Mouse (Mus musculus) urinary bladder, postnatal 14 days (tissue): Measurements from ENCODE around the gene Suco.

Source experiments
- DNase-seq: peaks from one replicate; pipeline ENCODE4 v3.0.0; 2021; ENCODE audit warnings: low spot score

The Suco gene

GRCm38 (mm10) chr1:161788339-161788738 lies 88.1 kb downstream of the Suco start, which contains the start of gene Fasl:
Fasl (minus strand) TSS chr1:161788495.
- no peak for DNase-seq

- no peak for DNase-seq
Measured at GRCm38 (mm10) chr1:161782725-161783124, 93.8 kb downstream of the Suco start.

DNA sequence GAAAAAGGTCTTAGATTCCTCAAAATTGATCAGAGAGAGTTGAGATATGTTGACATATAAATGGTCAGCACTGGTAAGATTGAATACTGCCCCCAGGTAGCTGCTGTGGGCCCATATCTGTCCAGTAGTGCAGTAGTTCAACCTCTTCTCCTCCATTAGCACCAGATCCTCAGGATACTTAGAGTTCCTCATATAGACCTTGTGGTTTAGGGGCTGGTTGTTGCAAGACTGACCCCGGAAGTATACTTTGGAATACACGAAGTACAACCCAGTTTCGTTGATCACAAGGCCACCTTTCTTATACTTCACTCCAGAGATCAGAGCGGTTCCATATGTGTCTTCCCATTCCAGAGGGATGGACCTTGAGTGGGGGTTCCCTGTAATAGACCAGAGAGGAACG lies 94.9 kb downstream of the Suco start:
- DNase-seq: no peak

- DNase-seq: no peak
Measured at GRCm38 (mm10) chr1:161779057-161779456, 97.4 kb downstream of the Suco start.

- DNase-seq: no peak
Measured at GRCm38 (mm10) chr1:161775151-161775550, 101.3 kb downstream of the Suco start.

DNA sequence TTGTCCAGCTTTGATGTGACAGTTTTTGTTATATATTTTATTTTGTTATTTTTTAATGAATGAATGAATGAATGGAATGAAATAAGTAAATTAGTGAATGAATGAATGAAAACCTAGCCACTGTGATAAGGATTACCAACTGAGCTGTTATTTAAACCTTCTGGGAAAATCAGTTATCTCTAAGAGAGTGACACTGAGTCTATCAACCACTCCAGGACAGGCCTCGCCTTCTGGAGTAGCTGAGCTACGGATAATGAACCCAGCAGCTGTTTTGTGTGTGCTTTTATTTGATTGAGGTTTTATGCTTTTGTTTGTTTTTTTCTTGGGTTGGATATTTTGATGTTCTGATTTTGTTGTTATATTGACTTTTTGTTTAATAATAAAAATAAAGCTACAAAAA lies 105.2 kb downstream of the Suco start:
- no peak for DNase-seq

GRCm38 (mm10) chr1:161769329-161769728 lies 107.2 kb downstream of the Suco start:
- no peak for DNase-seq

- DNase-seq: no peak
Measured at GRCm38 (mm10) chr1:161767101-161767524, 109.4 kb downstream of the Suco start.

DNA sequence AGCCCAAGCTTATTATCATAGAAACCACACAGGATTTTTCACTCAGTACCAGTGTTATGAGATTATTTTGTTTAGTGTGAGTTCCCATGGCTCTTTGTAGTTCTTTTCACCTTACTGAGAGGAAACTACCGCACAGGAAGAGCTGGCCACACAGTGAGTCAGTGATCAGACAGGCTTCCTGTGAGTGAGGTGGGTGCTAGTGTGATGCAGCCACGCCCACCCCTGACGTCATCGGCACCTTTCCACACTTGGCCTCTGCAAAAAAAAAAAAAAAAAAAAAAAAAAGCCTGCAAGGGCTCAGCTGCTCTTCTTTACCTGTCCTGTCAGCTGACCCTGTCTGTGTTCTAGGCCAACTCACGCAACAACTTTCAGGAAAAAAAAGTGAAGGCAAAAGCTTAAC lies 109.8 kb downstream of the Suco start:
- peak; percentile 51 for DNase-seq
